Mouse (Mus musculus): ENCODE results near the gene Lrfn4. TPM values are rescaled to one million over a fixed set of nuclear protein-coding genes. Genes with fewer than 3 reads are reported as not detected.

Lrfn4 gene
- polyA plus RNA-seq, 1 experiment from 2014 or later, result 10.0 TPM

GRCm38 (mm10) chr19:4620721-4621120 lies 5.3 kb upstream of the Lrfn4 start:
- Histone ChIP-seq H3K4me3 (ENCODE audit: low read depth, low read length) (no peak overlapping the region), H3K4me2 (no peak overlapping the region), H3K9me3 (ENCODE audit: low read depth, low read length) (no peaks in the 10 kb centered on the region), H3K36me3 (ENCODE audit: insufficient read depth) (peaks cover 37% of the 10 kb centered on the region; the same call in 1 of the 2 replicates), H3K27me3 (ENCODE audit: insufficient read depth, low read length) (no peaks in the 10 kb centered on the region), H3K27ac (ENCODE audit: low read depth) (no peak overlapping the region), H3K4me1 (ENCODE audit: insufficient read depth) (peaks cover 4% of the 10 kb centered on the region; the same call in 1 of the 2 replicates), H3K9ac (no peak overlapping the region)
- DNase-seq, result no peak
- no peak for TF ChIP-seq CTCF (IDR thresholded peaks at IDR 0.05; ENCODE audit: low read depth)
- WGBS, result 82% methylated on average over 7 of the region's 7 CpGs
- no peak for ATAC-seq (ENCODE audit: insufficient read depth)

- H3K4me1 ChIP-seq (ENCODE audit: insufficient read depth), result peaks cover under 1% of the 10 kb centered on the region; the same call in 1 of the 2 replicates
- H3K36me3 ChIP-seq (ENCODE audit: insufficient read depth), result peaks cover 37% of the 10 kb centered on the region; the same call in 1 of the 2 replicates
- TF ChIP-seq CTCF (IDR thresholded peaks at IDR 0.05; ENCODE audit: low read depth), result no peak
- H3K9me3 ChIP-seq (ENCODE audit: low read depth, low read length), result no peaks in the 10 kb centered on the region
- H3K4me3 ChIP-seq (ENCODE audit: low read depth, low read length), result no peak overlapping the region
- no peak overlapping the region for H3K9ac ChIP-seq
- DNase-seq (no peak), ATAC-seq (ENCODE audit: insufficient read depth) (no peak)
- H3K4me2 ChIP-seq, result no peak overlapping the region
- no peak overlapping the region for H3K27ac ChIP-seq (ENCODE audit: low read depth)
- 78% methylated on average over 10 of the region's 10 CpGs for WGBS
- H3K27me3 ChIP-seq (ENCODE audit: insufficient read depth, low read length), result no peaks in the 10 kb centered on the region
These were observed 4.0 kb upstream of the Lrfn4 start for GRCm38 (mm10) chr19:4619461-4619860.

GRCm38 (mm10) chr19:4618183-4618582 lies 2.7 kb upstream of the Lrfn4 start:
- ATAC-seq (ENCODE audit: insufficient read depth), result no peak
- no peak overlapping the region for H3K27ac ChIP-seq (ENCODE audit: low read depth)
- DNase-seq, result peak; percentile 76
- no peak overlapping the region for H3K4me3 ChIP-seq (ENCODE audit: low read depth, low read length)
- TF ChIP-seq CTCF (IDR thresholded peaks at IDR 0.05; ENCODE audit: low read depth), result peak; percentile 61
- WGBS, result 29% methylated on average over 18 of the region's 18 CpGs
- H3K9ac ChIP-seq, result no peak overlapping the region
- peaks cover 34% of the 10 kb centered on the region for H3K36me3 ChIP-seq (ENCODE audit: insufficient read depth)
- no peaks in the 10 kb centered on the region for H3K9me3 ChIP-seq (ENCODE audit: low read depth, low read length)
- H3K4me2 ChIP-seq, result no peak overlapping the region
- H3K4me1 ChIP-seq (ENCODE audit: insufficient read depth), result peaks cover 4% of the 10 kb centered on the region; the same call in 1 of the 2 replicates
- no peaks in the 10 kb centered on the region for H3K27me3 ChIP-seq (ENCODE audit: insufficient read depth, low read length)

- ATAC-seq (ENCODE audit: insufficient read depth), result no peak
- Histone ChIP-seq H3K9ac (peak overlapping the region; percentile 51; the same call in 1 of the 2 replicates), H3K4me3 (ENCODE audit: low read depth, low read length) (peak overlapping the region; percentile 94)
These were observed 1.1 kb upstream of the Lrfn4 start for GRCm38 (mm10) chr19:4616546-4616945.

GRCm38 (mm10) chr19:4614305-4615150 lies 939 bp downstream of the Lrfn4 start:
- Histone ChIP-seq H3K36me3 (ENCODE audit: insufficient read depth) (peaks cover 33% of the 10 kb centered on the region), H3K4me3 (ENCODE audit: low read depth, low read length) (peak overlapping the region; percentile 94), H3K27me3 (ENCODE audit: insufficient read depth, low read length) (no peaks in the 10 kb centered on the region), H3K4me2 (peak overlapping the region; percentile 74), H3K9me3 (ENCODE audit: low read depth, low read length) (no peaks in the 10 kb centered on the region), H3K9ac (peak overlapping the region; percentile 94), H3K27ac (ENCODE audit: low read depth) (peak overlapping the region; percentile 92), H3K4me1 (ENCODE audit: insufficient read depth) (peaks cover 4% of the 10 kb centered on the region; the same call in 1 of the 2 replicates)
- no peak for TF ChIP-seq CTCF (IDR thresholded peaks at IDR 0.05; ENCODE audit: low read depth)
- ATAC-seq (ENCODE audit: insufficient read depth) (0 out of 2 replicates have a peak, but pooled peaks have one; percentile 6), DNase-seq (peak; percentile 64)
- WGBS, result 18% methylated on average over 42 of the region's 49 CpGs

More at GRCm38 (mm10) chr19:4616546-4616945, 1.1 kb upstream of the Lrfn4 start:
- WGBS, result 24% methylated on average over 4 of the region's 4 CpGs
- TF ChIP-seq CTCF (IDR thresholded peaks at IDR 0.05; ENCODE audit: low read depth), result no peak
- Histone ChIP-seq H3K27ac (ENCODE audit: low read depth) (peak overlapping the region; percentile 73), H3K4me1 (ENCODE audit: insufficient read depth) (peaks cover 4% of the 10 kb centered on the region; the same call in 1 of the 2 replicates), H3K9me3 (ENCODE audit: low read depth, low read length) (no peaks in the 10 kb centered on the region), H3K27me3 (ENCODE audit: insufficient read depth, low read length) (no peaks in the 10 kb centered on the region), H3K4me2 (peak overlapping the region; percentile 74), H3K36me3 (ENCODE audit: insufficient read depth) (peaks cover 34% of the 10 kb centered on the region)
- DNase-seq, result no peak

GRCm38 (mm10) chr19:4613464-4614304 lies 1.8 kb downstream of the Lrfn4 start:
- Histone ChIP-seq H3K4me2 (peak overlapping the region; percentile 74), H3K27me3 (ENCODE audit: insufficient read depth, low read length) (no peaks in the 10 kb centered on the region), H3K9ac (peak overlapping the region; percentile 94; the same call in 1 of the 2 replicates), H3K36me3 (ENCODE audit: insufficient read depth) (peaks cover 33% of the 10 kb centered on the region), H3K27ac (ENCODE audit: low read depth) (no peak overlapping the region), H3K9me3 (ENCODE audit: low read depth, low read length) (no peaks in the 10 kb centered on the region), H3K4me1 (ENCODE audit: insufficient read depth) (peaks cover 4% of the 10 kb centered on the region; the same call in 1 of the 2 replicates), H3K4me3 (ENCODE audit: low read depth, low read length) (peak overlapping the region; percentile 94)
- no peak for TF ChIP-seq CTCF (IDR thresholded peaks at IDR 0.05; ENCODE audit: low read depth)
- 84% methylated on average over 33 of the region's 33 CpGs for WGBS
- ATAC-seq (ENCODE audit: insufficient read depth) (no peak), DNase-seq (no peak)

All from lung, embryonic 14.5 days (tissue).